15 mouse cellular contexts compared by ENCODE assay signal in genomic region chr8:24228148-24228547, GRCm38 (mm10).
A peak's percentile ranks its signal among the peaks of the same experiment; 100 is the strongest.
DNase-seq lines count a peak whose midpoint lies in the region; ATAC-seq lines count a peak whose summit lies in the region.
"Had no signal": no experiment of that assay in that cellular context is flagged by ENCODE, and none has a peak within 500 bp of the region (broad histone marks: within the 10 kb centered on the region; RNA-seq: fewer than 3 reads in every experiment).

No protein-coding gene starts in this region.

- no peaks in the 10 kb centered on the region for H3K27me3 ChIP-seq in heart, embryonic 10.5 days (ENCODE audit: insufficient read depth, poor library complexity, severe bottlenecking)
- no peaks in the 10 kb centered on the region for H3K27me3 ChIP-seq in kidney, embryonic 14.5 days (ENCODE audit: control insufficient read depth, insufficient read depth, low read length)
- H3K27me3 ChIP-seq: Patski had no signal

- intact Hi-C loops in left cerebral cortex, postnatal 14 days (cut with DNase I) = no loop called here

- H3K27ac ChIP-seq in heart, embryonic 10.5 days = no peak overlapping the region
- H3K27ac ChIP-seq in kidney, embryonic 14.5 days (ENCODE audit: low read depth, low read length) = no peak overlapping the region

- H3K4me2 ChIP-seq in kidney, embryonic 14.5 days (replicated peaks; ENCODE audit: low read depth, low read length) = no peak overlapping the region
- H3K4me2 ChIP-seq: midbrain, embryonic 11.5 days had no signal

- no peak overlapping the region for H3K4me3 ChIP-seq in heart, embryonic 10.5 days
- no peak overlapping the region for H3K4me3 ChIP-seq in kidney, embryonic 14.5 days (ENCODE audit: low read length)

- H3K9me3 ChIP-seq in heart, embryonic 10.5 days = no peaks in the 10 kb centered on the region
- H3K9me3 ChIP-seq in kidney, embryonic 14.5 days (ENCODE audit: control insufficient read depth, low read length) = no peaks in the 10 kb centered on the region

- 41% methylated on average over 1 of the region's 1 CpGs for WGBS in heart, embryonic 10.5 days
- 70% methylated on average over 1 of the region's 1 CpGs for WGBS in kidney, embryonic 14.5 days

- no peak overlapping the region for H3K9ac ChIP-seq in kidney, embryonic 14.5 days (ENCODE audit: low read depth, low read length)

- no peak for ATAC-seq in kidney, embryonic 14.5 days (ENCODE audit: low FRiP score, low TSS enrichment)
- no peak for ATAC-seq in megakaryocyte-erythroid progenitor cell, adult 5-6 weeks (replicated peaks; ENCODE audit: low FRiP score, low TSS enrichment, poor library complexity, severe bottlenecking)
- ATAC-seq: CD4-positive, CD25-positive, alpha-beta regulatory T cell, adult 4 months; intestine, embryonic 16.5 days; Patski had no signal

- no peaks in the 10 kb centered on the region for H3K4me1 ChIP-seq in heart, embryonic 10.5 days
- H3K4me1 ChIP-seq in kidney, embryonic 14.5 days (ENCODE audit: control insufficient read depth, insufficient read depth, low read length) = no peaks in the 10 kb centered on the region

- peak; percentile 92 for DNase-seq in heart, adult 11 months
- no peak for DNase-seq in heart, embryonic 10.5 days (ENCODE audit: low spot score)
- DNase-seq in brain, adult 2 months (ENCODE audit: low read depth, low spot score) = peak; percentile 89
- DNase-seq in frontal cortex, postnatal 25 days (ENCODE audit: low spot score in 2 of 2) = peak; percentile 48 to 59
- peak; percentile 72 to 84 for DNase-seq in left cerebral cortex, postnatal 14 days (ENCODE audit: low spot score in 2 of 2)
- DNase-seq in spleen, postnatal 4 days (ENCODE audit: low spot score in 2 of 2) = no peak
- DNase-seq: adrenal gland, postnatal 14 days; cerebellum, adult 18-20 months; lung, adult 18-20 months had no signal

- H3K36me3 ChIP-seq in heart, embryonic 10.5 days = no peaks in the 10 kb centered on the region
- no peaks in the 10 kb centered on the region for H3K36me3 ChIP-seq in kidney, embryonic 14.5 days (ENCODE audit: control insufficient read depth, insufficient read depth, low read length)

Comparison
In these comparisons a context has a peak if more than half of its experiments do, and no peak if none do; other contexts are left out.
1. DNase-seq: peak in heart, adult 11 months (single experiment), brain, adult 2 months (single experiment), frontal cortex, postnatal 25 days (2 of 2) and left cerebral cortex, postnatal 14 days (2 of 2); none in heart, embryonic 10.5 days (single experiment) and spleen, postnatal 4 days (0 of 2).